Mouse (Mus musculus) adrenal gland, adult 2 months (tissue): ENCODE measurements around the gene 6030408B16Rik. TPM values are rescaled to one million over a fixed set of nuclear protein-coding genes. Genes with fewer than 3 reads are reported as not detected.
A peak's percentile ranks its signal among the peaks of the same experiment; 100 is the strongest.
"Not testable (repeated sequence)": the region's sequence is repeated elsewhere in the genome, so short reads cannot be mapped to it uniquely, and the experiment has no call there.

Source experiments
- DNase-seq: peaks from one replicate; pipeline ENCODE4 v3.0.0; 2021
- polyA plus RNA-seq: library from polyadenylated mRNA; depleted of rRNA; stranded (reverse); fragments of >200 nt; gene quantifications from 2 replicates; pipeline ENCODE4 v1.2.3, GENCODE M21; 2012; rRNA removed
- total RNA-seq, 2 experiments: library from RNA; stranded (reverse); gene quantifications; 2 replicates each; pipeline ENCODE4 v1.2.3; 2021

6030408B16Rik gene
- total and polyA plus RNA-seq, 3 experiments: 0.40 to 2.0 (median 0.52) TPM

- no peak for DNase-seq
These were observed 29.1 kb downstream of the 6030408B16Rik start for GRCm38 (mm10) chr15:101322106-101322505.

- no peak for DNase-seq
These were observed 29.6 kb downstream of the 6030408B16Rik start for GRCm38 (mm10) chr15:101322640-101323039.

DNA sequence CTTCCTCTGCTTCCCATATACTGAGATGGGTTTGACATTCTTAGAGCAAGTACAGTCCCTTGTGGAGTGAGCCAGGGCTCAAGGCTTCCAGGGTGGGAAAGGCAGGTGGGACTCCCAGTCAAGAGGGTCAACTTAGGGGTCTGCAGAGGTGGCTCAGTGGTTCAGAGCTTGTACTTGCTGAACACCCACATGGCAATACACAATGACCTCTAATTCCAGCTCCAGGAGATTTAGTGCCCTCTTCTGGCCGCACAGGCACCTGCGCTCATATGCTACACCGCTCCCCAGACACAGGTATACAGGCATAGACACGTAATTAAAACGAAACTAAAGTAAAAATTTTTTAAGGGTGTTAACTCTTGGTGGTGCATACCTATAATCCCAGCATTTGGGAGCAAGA lies 30.5 kb downstream of the 6030408B16Rik start:
- no peak for DNase-seq

- DNase-seq: not testable (repeated sequence)
These were observed 31.4 kb downstream of the 6030408B16Rik start for GRCm38 (mm10) chr15:101324409-101324808.

DNA sequence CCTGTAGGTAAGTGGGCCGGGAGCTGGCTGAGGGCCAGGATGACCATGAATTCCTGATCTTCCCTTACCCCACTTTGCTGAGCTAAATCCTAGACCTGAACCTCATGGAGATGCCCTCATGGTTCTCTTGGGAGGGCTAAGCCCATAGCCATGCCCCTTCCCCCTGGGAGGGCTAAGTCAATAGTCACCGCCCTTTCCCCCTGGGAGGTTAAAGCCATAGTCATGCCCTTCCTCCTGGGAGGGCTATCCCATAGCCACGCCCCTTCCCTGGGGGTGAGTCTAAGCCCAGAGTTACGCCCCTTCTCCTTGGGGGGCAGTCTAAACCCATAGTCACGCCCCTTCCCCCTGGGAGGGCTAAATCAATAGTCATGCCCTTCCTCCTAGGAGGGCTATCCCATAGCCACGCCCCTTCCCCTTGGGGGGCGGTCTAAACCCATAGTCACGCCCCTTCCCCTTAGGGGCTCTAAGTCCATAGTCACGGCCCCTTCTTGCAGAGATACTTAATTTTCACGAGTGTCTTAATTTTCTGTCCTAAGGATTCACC lies 33.1 kb downstream of the 6030408B16Rik start:
- no peak for DNase-seq

DNA sequence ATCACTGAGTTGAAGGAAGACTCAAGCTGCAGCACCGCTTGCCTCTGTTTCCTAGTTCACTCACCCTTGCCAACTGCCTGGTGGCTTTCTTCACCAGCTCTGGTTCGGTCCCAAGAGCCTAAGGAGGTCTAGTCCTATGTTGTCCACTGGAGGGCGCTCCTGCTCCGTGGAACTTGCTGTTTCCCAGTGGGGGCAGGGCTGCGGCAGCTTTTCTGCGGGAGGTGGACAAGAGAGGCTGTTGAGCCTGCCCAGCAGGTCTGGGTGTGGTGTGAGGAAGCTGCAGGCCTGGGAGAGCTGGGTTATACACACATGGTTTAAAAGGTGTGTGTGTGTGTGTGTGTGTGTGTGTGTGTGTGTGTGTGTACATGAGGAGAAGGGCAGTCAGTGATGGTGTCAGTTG lies 34.3 kb downstream of the 6030408B16Rik start:
- DNase-seq: peak; percentile 82

- no peak for DNase-seq
These were observed 36.0 kb downstream of the 6030408B16Rik start for GRCm38 (mm10) chr15:101328876-101329563.

DNA sequence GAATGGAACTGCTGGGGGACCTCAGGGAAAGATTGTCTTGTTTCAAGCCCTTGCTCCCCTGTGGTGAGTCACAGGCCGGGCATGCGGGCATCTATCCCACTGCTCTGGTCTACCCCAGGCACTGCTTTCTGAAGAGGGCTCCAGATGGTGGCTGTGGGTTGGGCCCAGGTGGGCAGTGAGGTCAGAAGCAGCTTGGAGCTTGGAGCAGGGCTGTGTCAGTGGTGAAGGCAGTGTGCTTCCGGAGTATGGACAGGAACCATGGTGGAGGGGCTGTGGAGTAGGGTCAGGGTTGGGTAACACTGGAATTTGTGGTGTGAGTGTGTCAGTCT lies 36.5 kb downstream of the 6030408B16Rik start:
- no peak for DNase-seq

DNA sequence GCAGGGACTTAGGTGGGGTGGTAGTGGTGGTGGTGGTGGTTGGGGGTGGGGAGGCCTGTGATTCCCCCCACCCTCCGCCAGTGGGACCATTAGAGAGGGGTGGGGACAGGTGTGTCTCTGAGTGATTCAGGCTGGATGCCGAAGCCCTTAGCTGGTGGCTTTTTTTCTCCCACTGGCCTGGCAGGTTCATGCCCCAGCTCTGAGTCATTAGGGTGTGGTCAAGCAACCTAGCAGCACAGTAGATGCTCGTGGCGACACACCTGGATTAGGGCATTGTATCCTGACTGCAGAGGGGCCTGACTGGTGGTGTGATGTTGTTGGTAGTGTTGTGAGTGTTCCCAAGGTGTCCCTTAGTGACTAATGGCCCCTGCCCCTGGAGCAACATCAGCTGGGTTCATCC lies 38.1 kb downstream of the 6030408B16Rik start:
- DNase-seq: no peak

DNA sequence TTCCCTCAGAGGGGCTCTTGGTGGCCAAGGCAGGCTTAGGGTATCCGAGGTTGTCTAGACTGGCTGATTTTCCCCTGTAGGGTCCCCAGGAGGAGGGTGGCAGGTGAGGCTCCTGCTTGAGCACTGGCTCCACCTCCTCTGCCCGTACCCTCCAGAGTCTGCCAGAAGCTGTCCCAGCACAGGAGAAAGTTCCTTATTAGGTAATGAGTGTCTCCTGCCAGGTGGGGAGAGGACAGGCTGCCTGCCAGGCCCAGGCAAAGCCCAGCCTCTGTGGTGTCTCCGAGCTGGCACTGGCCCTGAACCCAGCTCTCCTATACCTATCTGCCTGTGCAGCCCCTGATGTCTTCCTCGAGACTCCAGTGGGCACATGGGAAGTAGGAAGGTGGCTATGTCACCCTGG lies 39.4 kb downstream of the 6030408B16Rik start:
- no peak for DNase-seq

GRCm38 (mm10) chr15:101333165-101333564 lies 40.2 kb downstream of the 6030408B16Rik start:
- DNase-seq: no peak

DNA sequence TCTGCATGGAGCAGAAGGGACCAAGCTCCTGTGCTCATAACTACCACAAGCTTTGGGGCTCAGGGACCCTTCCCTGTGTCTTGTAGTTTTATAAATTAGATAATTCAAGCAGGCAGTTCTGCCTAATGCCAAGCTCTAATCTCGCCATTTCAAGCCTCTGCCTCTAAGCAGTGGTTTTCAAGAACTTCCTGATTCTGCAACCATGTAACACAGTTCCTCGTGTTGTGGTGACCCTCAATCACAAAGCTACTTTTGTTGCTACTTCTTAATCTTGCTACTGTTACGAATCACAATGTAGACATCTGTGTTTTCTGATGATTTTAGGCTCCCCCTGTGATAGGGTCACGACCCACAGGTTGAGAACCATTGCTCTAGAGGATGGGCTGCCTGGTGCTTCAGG lies 40.6 kb downstream of the 6030408B16Rik start:
- DNase-seq: no peak

DNA sequence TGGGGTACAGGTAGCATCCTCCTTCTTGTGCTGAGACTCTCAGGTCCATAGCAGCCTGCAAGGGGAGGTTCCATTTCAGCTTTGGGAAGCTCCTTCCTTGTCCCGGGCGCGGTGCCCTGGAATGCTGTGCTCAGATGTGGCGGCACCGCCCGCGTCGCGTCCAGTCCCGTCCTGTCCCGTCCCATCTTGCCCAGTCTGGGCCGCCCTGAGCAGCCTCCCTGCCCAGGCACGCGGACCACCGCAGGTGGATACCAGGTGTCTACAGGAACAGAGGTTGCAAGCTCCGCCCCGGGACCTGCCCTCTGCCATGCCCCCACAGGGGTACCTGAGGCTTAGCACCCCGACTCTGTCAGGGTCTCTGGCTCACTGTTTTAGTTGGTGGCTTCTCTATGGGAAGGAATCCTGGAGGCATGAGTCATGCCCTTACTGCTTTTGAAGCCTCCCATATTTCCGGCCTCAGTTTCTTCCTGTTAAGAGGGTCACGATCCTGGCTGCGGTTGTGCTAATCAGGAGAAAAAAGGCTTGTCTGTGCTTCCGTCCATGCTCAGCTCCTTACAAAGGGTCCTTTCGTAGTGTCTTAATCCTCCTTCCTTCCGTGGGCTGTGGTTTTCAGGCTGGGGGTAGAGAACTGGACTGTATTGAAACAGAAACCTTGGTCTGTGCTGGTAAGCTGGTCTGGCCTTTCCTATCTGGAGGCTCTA lies 43.6 kb downstream of the 6030408B16Rik start:
- no peak for DNase-seq

GRCm38 (mm10) chr15:101338359-101338758 lies 45.3 kb downstream of the 6030408B16Rik start:
- no peak for DNase-seq

DNA sequence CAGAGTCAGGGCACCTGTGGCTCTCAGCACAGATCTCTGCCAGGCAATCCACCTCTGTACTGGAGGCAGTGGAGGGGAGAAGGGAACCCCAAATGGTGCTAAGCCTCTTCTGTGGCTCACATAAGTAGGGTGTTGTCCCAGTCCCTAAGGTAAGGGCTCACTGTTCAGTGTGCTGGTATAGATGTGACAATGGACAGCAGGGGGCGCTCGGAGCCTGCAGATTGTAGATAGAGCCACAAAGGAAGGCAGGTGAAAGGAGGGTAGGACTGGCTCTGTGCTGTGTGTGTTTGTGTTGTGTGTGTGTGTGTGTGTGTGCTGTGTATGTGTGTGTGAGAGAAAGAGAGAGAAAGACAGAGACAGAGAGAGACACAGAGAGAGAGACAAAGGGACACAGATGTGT lies 46.5 kb downstream of the 6030408B16Rik start:
- DNase-seq: peak; percentile 80

- peak; percentile 63 for DNase-seq
These were observed 48.9 kb downstream of the 6030408B16Rik start for GRCm38 (mm10) chr15:101341797-101342515.

Other genes starting within 250 kb of the 6030408B16Rik start
- under 1 TPM; 0.37 to 0.45 TPM for gene Gm47841, start 245.8 kb upstream of the 6030408B16Rik start, total RNA-seq
- gene Gm47841, start 245.8 kb upstream of the 6030408B16Rik start, polyA plus RNA-seq: 0.37 TPM in 1 of 2 replicates, not detected in the other
- 1 to 10 TPM; 6.3 to 8.7 TPM for gene Fignl2, start 214.6 kb upstream of the 6030408B16Rik start, total RNA-seq
- gene Fignl2, start 214.6 kb upstream of the 6030408B16Rik start, polyA plus RNA-seq: 11.8 and 16.1 TPM in 2 replicates
- 1 to 10 TPM in 1 of 2 experiments, under 1 TPM in 1; 0.59 to 1.0 TPM for gene Ankrd33, start 177.5 kb upstream of the 6030408B16Rik start, total RNA-seq
- gene Ankrd33, start 177.5 kb upstream of the 6030408B16Rik start, polyA plus RNA-seq: 0.10 TPM in 1 of 2 replicates, not detected in the other
- 10 to 100 TPM; 15.0 to 22.6 TPM for gene Acvrl1, start 164.7 kb upstream of the 6030408B16Rik start, total RNA-seq
- 20.9 and 23.3 TPM in 2 replicates for gene Acvrl1, start 164.7 kb upstream of the 6030408B16Rik start, polyA plus RNA-seq
- 10 to 100 TPM in 1 of 2 experiments, 1 to 10 TPM in 1; 5.2 to 10.0 TPM for gene Acvr1b, start 119.1 kb upstream of the 6030408B16Rik start, total RNA-seq
- 10.1 and 11.2 TPM in 2 replicates for gene Acvr1b, start 119.1 kb upstream of the 6030408B16Rik start, polyA plus RNA-seq
- gene Grasp, start 69.0 kb upstream of the 6030408B16Rik start, total RNA-seq: 10 to 100 TPM; 16.4 to 21.0 TPM
- gene Grasp, start 69.0 kb upstream of the 6030408B16Rik start, polyA plus RNA-seq: 53.0 and 60.3 TPM in 2 replicates
- 100 to 1,000 TPM; 560 to 565 TPM for gene Nr4a1, start 38.9 kb upstream of the 6030408B16Rik start, total RNA-seq
- gene Nr4a1, start 38.9 kb upstream of the 6030408B16Rik start, polyA plus RNA-seq: 162 and 415 TPM in 2 replicates
- gene Atg101, start 8.9 kb upstream of the 6030408B16Rik start, total RNA-seq: 10 to 100 TPM; 38.6 to 58.8 TPM
- 31.9 and 35.4 TPM in 2 replicates for gene Atg101, start 8.9 kb upstream of the 6030408B16Rik start, polyA plus RNA-seq
- 1 to 10 TPM; 3.6 TPM for gene Krt80, start 77.0 kb downstream of the 6030408B16Rik start, total RNA-seq
- 1.9 and 2.3 TPM in 2 replicates for gene Krt80, start 77.0 kb downstream of the 6030408B16Rik start, polyA plus RNA-seq
- 1 to 10 TPM; 2.1 to 3.2 TPM for gene Krt7, start 117.8 kb downstream of the 6030408B16Rik start, total RNA-seq
- gene Krt7, start 117.8 kb downstream of the 6030408B16Rik start, polyA plus RNA-seq: 0.76 and 1.2 TPM in 2 replicates
- gene Krt87, start 145.6 kb downstream of the 6030408B16Rik start, total RNA-seq: not detected
- 0.04 TPM in 1 of 2 replicates, not detected in the other for gene Krt87, start 145.6 kb downstream of the 6030408B16Rik start, polyA plus RNA-seq
- not detected for gene Krt88, start 154.5 kb downstream of the 6030408B16Rik start, total RNA-seq
- not detected in 2 replicates for gene Krt88, start 154.5 kb downstream of the 6030408B16Rik start, polyA plus RNA-seq
- not detected for gene Krt81, start 170.5 kb downstream of the 6030408B16Rik start, total RNA-seq
- gene Krt81, start 170.5 kb downstream of the 6030408B16Rik start, polyA plus RNA-seq: not detected in 2 replicates
- not detected for gene Krt86, start 180.3 kb downstream of the 6030408B16Rik start, total RNA-seq
- gene Krt86, start 180.3 kb downstream of the 6030408B16Rik start, polyA plus RNA-seq: not detected in 2 replicates
- not detected for gene Krt83, start 198.3 kb downstream of the 6030408B16Rik start, total RNA-seq
- gene Krt83, start 198.3 kb downstream of the 6030408B16Rik start, polyA plus RNA-seq: 0.12 TPM in 1 of 2 replicates, not detected in the other
- not detected for gene Gm49425, start 224.0 kb downstream of the 6030408B16Rik start, total RNA-seq
- not detected in 2 replicates for gene Gm49425, start 224.0 kb downstream of the 6030408B16Rik start, polyA plus RNA-seq
- gene Krt84, start 239.6 kb downstream of the 6030408B16Rik start, total RNA-seq: not detected
- gene Krt84, start 239.6 kb downstream of the 6030408B16Rik start, polyA plus RNA-seq: not detected in 2 replicates